Mouse (Mus musculus) kidney, embryonic 16.5 days (tissue): ENCODE measurements at regions not wholly inside any gene's neighbourhood (a gene's known extent, or its start where the extent isn't known, plus 50 kb on each side); places are given as distances from the start of the nearest gene placed in this dataset.

ENCODE experiments used
- ATAC-seq: fragments of 200-750 bp; cut with Nextera tagmentation; 2 replicates; pipeline ENCODE4 v1.8.0; 2017; ENCODE audit warnings: moderate TSS enrichment; ENCODE audit not compliant: low FRiP score, low TSS enrichment
- H3K27ac ChIP-seq: fragments of 300-500 bp; sonication (generic); 2 replicates; pipeline ENCODE4 v1.5.1; 2014; ENCODE audit warnings: low read length
- H3K27me3 ChIP-seq: fragments of 300-500 bp; sonication (generic); 2 replicates; pipeline ENCODE4 v1.6.1; 2014; ENCODE audit warnings: low read length, control low read depth, mixed read lengths; ENCODE audit not compliant: insufficient read depth
- H3K36me3 ChIP-seq: fragments of 300-500 bp; sonication (generic); 2 replicates; pipeline ENCODE4 v1.6.1; 2014; ENCODE audit warnings: low read length, control low read depth, mixed read lengths; ENCODE audit not compliant: insufficient read depth
- H3K4me1 ChIP-seq: fragments of 300-500 bp; sonication (generic); 2 replicates; pipeline ENCODE4 v1.6.1; 2014; ENCODE audit warnings: low read length, control low read depth, mixed read lengths; ENCODE audit not compliant: insufficient read depth
- H3K4me2 ChIP-seq: fragments of 300-500 bp; sonication (generic); replicated peaks from 2 replicates; pipeline ENCODE4 v1.6.1; 2014; ENCODE audit warnings: low read depth, low read length
- H3K4me3 ChIP-seq: fragments of 300-500 bp; sonication (generic); 2 replicates; pipeline ENCODE4 v1.5.1; 2014; ENCODE audit warnings: mild to moderate bottlenecking, low read length
- H3K9ac ChIP-seq: fragments of 300-500 bp; sonication (generic); replicated peaks from 2 replicates; pipeline ENCODE4 v1.6.1; 2014; ENCODE audit warnings: low read length
- H3K9me3 ChIP-seq: fragments of 300-500 bp; sonication (generic); 2 replicates; pipeline ENCODE4 v1.6.1; 2016; ENCODE audit warnings: low read length, control low read depth
- WGBS: fragments of 180-500 bp; shearing (Covaris S2); extraction: QIAGEN DNeasy Blood & Tissue Kit; methylation state at CpG from one replicate; pipeline ENCODE4 v1.1.7; 2014; 5-methylcytosine and 5-hydroxymethylcytosine counted together

DNA sequence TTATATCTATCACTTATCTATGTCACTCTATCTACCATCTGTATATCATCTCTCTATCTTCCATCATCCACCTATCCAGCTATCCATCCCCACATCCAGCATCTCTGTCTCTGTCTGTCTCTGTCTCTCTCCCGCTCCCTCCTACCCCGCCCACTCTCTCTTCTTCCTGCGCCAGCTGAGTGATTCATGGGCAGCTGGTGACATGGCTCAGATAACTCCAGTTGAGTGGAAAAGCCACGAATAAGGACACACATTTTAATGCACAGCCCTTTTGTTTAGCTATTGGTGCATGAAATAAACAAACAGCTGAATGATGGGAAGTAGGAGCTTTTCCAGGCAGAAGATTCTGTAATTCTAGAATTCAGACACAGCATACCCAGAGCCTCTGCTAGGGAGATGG lies 446.3 kb downstream of the Glrx3 start:
- ATAC-seq, result no peak
- Histone ChIP-seq H3K4me1 (peaks cover 7% of the 10 kb centered on the region), H3K27me3 (no peaks in the 10 kb centered on the region), H3K27ac (no peak overlapping the region), H3K9me3 (no peaks in the 10 kb centered on the region), H3K9ac (no peak overlapping the region), H3K36me3 (no peaks in the 10 kb centered on the region), H3K4me2 (no peak overlapping the region), H3K4me3 (no peak overlapping the region)
- 68% methylated on average over 4 of the region's 4 CpGs for WGBS

DNA sequence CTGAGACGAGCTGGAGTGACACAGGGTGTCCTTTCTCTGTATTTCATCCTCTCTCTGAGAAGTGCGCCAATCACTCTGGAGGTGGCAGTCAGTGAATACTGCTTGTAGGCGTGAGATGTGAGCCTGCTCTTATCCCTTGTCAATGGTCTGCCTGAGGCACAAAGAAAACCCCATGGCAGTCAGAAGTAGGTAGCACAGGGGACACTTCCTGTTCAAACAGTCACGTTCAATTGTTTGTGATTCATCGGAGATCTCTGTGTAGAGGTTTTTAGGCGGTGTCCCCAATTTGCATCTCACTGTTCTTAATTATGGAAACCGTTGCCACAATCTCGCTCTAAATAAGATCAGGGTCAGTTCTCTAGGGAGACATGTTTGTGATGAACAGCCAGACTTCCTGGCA lies 447.7 kb downstream of the Glrx3 start:
- 82% methylated on average over 8 of the region's 8 CpGs for WGBS
- Histone ChIP-seq H3K27ac (no peak overlapping the region), H3K36me3 (no peaks in the 10 kb centered on the region), H3K27me3 (no peaks in the 10 kb centered on the region), H3K4me1 (peaks cover 7% of the 10 kb centered on the region), H3K4me2 (no peak overlapping the region), H3K9ac (no peak overlapping the region), H3K4me3 (no peak overlapping the region), H3K9me3 (no peaks in the 10 kb centered on the region)
- ATAC-seq, result no peak

DNA sequence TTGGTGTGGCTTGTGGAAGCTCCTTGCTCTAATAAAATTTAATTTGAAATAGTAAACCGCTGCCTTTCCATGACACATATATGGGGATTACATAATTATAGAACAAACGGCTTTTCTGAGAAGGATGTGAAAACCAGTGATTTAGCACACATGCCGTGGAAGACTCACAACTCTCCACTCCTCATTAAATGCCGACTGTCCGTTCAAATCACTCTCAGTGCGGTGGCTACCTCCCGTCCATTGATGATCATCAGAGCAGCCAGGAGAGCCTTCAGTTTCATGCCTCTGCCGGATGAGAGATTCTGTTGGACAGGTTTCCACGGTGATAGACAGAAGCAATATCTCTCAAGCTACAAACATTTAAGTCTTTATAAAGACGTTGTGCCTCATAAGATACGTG lies 451.3 kb downstream of the Glrx3 start:
- H3K27ac ChIP-seq, result no peak overlapping the region
- no peaks in the 10 kb centered on the region for H3K36me3 ChIP-seq
- H3K9ac ChIP-seq, result no peak overlapping the region
- 84% methylated on average over 11 of the region's 11 CpGs for WGBS
- no peaks in the 10 kb centered on the region for H3K4me1 ChIP-seq
- H3K9me3 ChIP-seq, result no peaks in the 10 kb centered on the region
- H3K4me2 ChIP-seq, result no peak overlapping the region
- no peak overlapping the region for H3K4me3 ChIP-seq
- H3K27me3 ChIP-seq, result no peaks in the 10 kb centered on the region
- no peak for ATAC-seq

DNA sequence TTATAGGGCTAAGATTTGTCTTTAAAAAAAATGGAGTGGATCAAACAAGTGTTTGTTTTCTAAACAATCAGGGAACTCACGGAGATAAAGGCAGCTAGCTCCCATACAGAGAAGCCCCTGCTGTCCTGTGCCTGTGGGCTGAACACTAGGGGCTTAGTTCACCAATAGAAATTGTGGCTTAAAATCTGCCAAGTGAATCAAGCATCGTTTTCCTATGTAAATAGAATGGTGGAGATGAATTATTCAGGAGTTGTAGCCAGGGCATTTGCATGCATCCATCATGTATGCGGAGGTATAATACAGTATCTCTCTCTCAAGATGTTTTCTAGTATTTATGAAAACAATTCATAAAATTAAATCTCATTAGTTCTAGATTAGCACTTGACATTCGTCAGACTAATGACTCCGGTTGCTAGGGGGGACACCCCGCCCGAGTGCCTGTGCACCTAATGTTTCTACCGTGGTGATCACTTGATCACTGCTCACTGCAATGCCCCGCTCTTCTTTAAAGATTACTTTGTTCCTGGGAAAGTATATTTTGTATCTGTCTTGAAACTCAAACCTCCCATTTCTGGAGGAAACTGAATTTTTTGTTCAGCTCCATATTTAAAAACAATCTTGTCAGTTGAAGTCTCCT lies 469.1 kb downstream of the Glrx3 start:
- ATAC-seq, result no peak
- Histone ChIP-seq H3K36me3 (no peaks in the 10 kb centered on the region), H3K9ac (no peak overlapping the region), H3K27ac (no peak overlapping the region), H3K4me3 (no peak overlapping the region), H3K4me2 (no peak overlapping the region), H3K9me3 (no peaks in the 10 kb centered on the region), H3K27me3 (no peaks in the 10 kb centered on the region), H3K4me1 (peaks cover 8% of the 10 kb centered on the region; the same call in 1 of the 2 replicates)
- 70% methylated on average over 9 of the region's 9 CpGs for WGBS

DNA sequence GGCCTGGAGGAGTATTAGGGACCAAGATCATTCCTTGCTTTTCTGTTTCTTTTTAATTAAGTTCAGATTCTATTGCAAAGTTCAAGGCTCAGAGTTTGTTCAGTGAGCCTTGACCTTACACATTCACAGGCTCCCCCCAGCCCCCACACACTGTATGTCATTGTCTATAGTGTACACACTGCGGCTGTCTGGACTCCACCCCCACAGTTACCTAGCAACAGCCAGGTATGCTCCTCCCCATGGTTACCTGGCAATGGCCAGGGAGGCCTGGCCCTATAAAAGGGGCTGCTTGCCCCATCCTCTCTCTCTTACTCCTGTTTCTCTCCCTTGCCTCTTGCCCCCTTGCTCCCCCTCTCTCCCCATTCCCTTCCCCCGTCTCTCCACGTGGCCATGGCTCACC lies 472.0 kb downstream of the Glrx3 start:
- peak overlapping the region; percentile 0; the same call in 1 of the 2 replicates for H3K27ac ChIP-seq

DNA sequence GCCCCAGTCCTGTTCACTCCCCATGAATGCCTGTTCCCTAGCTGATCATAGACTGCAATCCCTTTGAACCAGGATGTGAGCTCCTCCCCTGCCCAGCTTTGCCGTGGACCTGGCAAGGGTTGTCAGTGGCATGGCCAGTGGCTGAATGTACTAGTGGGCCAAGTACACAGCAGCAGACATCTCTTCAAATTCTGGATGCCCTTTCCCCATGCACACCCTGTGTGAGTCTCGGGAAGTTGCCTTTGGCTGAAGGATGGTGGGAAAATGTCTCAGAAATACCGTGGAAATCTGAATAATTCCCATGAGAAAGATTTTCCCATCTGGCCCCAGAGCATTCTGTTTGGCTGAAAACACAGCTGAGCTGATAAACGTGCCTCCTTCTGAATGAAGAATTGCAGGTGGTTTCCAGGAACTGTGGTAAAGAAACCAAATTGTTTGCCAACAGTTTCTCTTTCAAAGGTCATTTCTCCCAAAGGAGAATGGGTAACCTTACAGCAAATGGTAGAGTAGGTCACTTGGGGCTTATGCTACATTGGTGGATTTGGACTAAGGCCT lies 476.2 kb downstream of the Glrx3 start:
- Histone ChIP-seq H3K9ac (no peak overlapping the region), H3K4me2 (no peak overlapping the region), H3K27me3 (no peaks in the 10 kb centered on the region), H3K4me3 (no peak overlapping the region), H3K9me3 (no peaks in the 10 kb centered on the region), H3K27ac (no peak overlapping the region), H3K4me1 (peaks cover 8% of the 10 kb centered on the region; the same call in 1 of the 2 replicates), H3K36me3 (no peaks in the 10 kb centered on the region)
- WGBS, result 65% methylated on average over 4 of the region's 4 CpGs
- no peak for ATAC-seq

More for the DNA sequence above, 472.0 kb downstream of the Glrx3 start:
- Histone ChIP-seq H3K9ac (no peak overlapping the region), H3K4me2 (no peak overlapping the region), H3K4me1 (peaks cover 8% of the 10 kb centered on the region; the same call in 1 of the 2 replicates), H3K36me3 (no peaks in the 10 kb centered on the region), H3K4me3 (no peak overlapping the region), H3K27me3 (no peaks in the 10 kb centered on the region), H3K9me3 (no peaks in the 10 kb centered on the region)
- ATAC-seq, result peak; percentile 95
- WGBS, result 22% methylated on average over 3 of the region's 3 CpGs

DNA sequence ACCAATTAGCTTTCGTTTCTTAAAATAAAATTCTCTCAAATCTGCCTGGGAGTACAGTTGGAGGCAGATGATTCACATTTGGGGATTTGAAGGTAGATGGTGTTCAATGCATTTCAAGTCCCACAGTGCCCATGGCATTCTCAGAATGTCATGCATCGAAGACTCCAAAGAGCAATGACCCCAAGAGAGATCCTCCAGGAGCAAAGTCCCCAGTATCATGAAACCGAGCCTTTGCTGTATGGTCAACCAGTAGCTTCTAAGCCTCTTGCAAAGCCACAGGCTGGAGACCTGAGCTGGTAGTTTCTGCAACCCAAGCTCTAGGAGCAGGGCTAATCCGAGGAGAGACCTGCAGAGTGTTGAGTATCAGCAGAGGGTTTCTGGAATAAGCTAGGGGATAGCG lies 477.1 kb downstream of the Glrx3 start:
- WGBS, result 77% methylated on average over 5 of the region's 5 CpGs
- ATAC-seq, result no peak

DNA sequence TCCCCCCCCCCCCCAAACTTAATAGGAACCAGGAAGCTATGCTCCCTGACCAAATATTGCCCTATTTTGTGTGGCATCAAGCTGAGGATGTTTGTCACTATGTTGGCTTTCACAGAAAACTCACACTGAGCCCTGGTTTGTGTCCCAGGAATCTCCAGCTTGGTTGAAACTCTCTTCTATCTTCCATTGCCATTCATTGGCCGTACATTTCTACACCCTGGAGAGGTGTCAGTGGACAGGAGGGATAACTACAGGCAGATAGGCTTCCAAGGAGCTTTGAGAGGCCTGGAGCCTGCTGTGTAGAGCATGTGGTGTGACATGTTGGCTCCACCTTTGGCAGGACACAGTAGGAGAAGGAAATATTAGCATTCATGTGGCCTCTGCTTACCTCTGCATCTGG lies 478.9 kb downstream of the Glrx3 start:
- no peaks in the 10 kb centered on the region for H3K4me1 ChIP-seq
- WGBS, result 84% methylated on average over 1 of the region's 1 CpGs
- no peak for ATAC-seq
- H3K36me3 ChIP-seq, result no peaks in the 10 kb centered on the region
- H3K27ac ChIP-seq, result no peak overlapping the region
- H3K9ac ChIP-seq, result no peak overlapping the region
- H3K9me3 ChIP-seq, result no peaks in the 10 kb centered on the region
- H3K4me2 ChIP-seq, result no peak overlapping the region
- H3K27me3 ChIP-seq, result no peaks in the 10 kb centered on the region
- no peak overlapping the region for H3K4me3 ChIP-seq

More for the DNA sequence above, 477.1 kb downstream of the Glrx3 start:
- Histone ChIP-seq H3K27ac (0 out of 2 replicates have a peak overlapping the region, but pooled peaks have one; percentile 7), H3K4me3 (no peak overlapping the region), H3K9me3 (no peaks in the 10 kb centered on the region), H3K9ac (no peak overlapping the region), H3K4me2 (no peak overlapping the region), H3K27me3 (no peaks in the 10 kb centered on the region), H3K4me1 (peaks cover 6% of the 10 kb centered on the region; the same call in 1 of the 2 replicates), H3K36me3 (no peaks in the 10 kb centered on the region)

DNA sequence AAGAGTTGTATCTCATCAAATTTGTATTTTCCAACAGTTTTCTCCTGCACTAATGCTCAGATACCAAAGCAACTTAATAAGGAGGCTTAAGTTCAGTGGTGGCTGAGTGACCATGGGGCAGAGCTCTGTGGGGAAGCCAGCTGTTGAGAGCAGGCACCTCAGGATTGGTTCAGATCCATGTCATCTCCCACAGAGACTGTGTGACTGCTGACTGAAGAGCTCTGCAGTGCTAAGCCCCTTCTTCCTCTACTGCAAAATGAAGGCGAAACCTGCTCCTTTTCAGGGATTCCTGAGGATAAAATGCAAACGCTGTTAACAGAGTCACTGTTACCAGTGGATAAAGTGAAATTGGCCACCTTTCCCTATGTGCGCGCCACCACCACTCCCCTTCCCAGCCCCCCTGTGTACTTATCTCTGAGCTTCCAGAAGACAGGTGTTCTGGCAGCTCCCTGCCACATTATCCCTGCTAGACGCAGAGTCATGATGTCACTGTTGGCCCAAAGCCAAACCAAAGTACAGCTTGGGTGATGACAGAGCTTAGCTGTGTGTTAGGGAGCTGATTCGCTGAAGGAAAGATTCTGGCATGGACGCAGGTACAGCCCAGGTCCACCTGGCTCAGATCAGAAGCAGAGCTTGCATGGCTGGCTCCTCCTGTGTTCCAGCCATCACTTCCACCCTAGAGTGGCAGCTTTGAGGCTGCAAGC lies 472.9 kb downstream of the Tcerg1l start:
- no peak for ATAC-seq
- Histone ChIP-seq H3K27me3 (no peaks in the 10 kb centered on the region), H3K36me3 (no peaks in the 10 kb centered on the region), H3K27ac (no peak overlapping the region), H3K4me1 (no peaks in the 10 kb centered on the region), H3K4me2 (no peak overlapping the region), H3K9ac (no peak overlapping the region), H3K4me3 (no peak overlapping the region), H3K9me3 (no peaks in the 10 kb centered on the region)
- 66% methylated on average over 7 of the region's 7 CpGs for WGBS

DNA sequence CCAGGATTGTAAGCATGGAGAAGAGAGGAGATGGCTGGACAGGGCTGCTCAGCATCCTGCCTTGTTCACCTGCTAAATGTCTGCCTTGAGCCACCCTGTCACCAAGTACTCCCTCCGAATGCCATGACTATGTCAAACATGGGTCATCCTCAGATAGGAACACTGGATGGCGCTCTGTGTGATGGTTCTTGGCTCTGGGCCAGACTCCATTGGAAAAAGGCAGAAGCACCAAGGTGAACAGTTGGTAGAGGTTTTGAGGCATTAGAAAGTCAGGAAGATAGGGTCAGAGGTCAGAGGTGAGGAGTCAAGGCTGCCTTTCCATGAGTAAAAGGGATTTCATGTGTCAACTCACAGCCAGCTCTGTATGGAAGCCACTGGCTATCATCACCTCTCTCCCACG lies 471.9 kb downstream of the Tcerg1l start:
- Histone ChIP-seq H3K36me3 (no peaks in the 10 kb centered on the region), H3K9me3 (no peaks in the 10 kb centered on the region), H3K27ac (no peak overlapping the region), H3K27me3 (no peaks in the 10 kb centered on the region), H3K4me3 (no peak overlapping the region), H3K4me2 (no peak overlapping the region), H3K4me1 (no peaks in the 10 kb centered on the region), H3K9ac (no peak overlapping the region)
- 79% methylated on average over 3 of the region's 3 CpGs for WGBS
- ATAC-seq, result no peak
